8 mouse cellular contexts compared by ENCODE assay signal in genomic region chr1:163994173-163994720, GRCm38 (mm10). TPM values are rescaled to one million over a fixed set of nuclear protein-coding genes. Genes with fewer than 3 reads are reported as not detected.
DNase-seq lines count a peak whose midpoint lies in the region; ATAC-seq and TF ChIP-seq lines count a peak whose summit lies in the region.

No protein-coding gene starts in this region.

- no peaks in the 10 kb centered on the region for H3K27me3 ChIP-seq in embryonic facial prominence, embryonic 15.5 days
- no peaks in the 10 kb centered on the region for H3K27me3 ChIP-seq in limb, embryonic 10.5 days (ENCODE audit: low read depth, poor library complexity, severe bottlenecking)
- no peaks in the 10 kb centered on the region for H3K27me3 ChIP-seq in neural tube, embryonic 15.5 days (replicated peaks)

- DNase-seq in lung, adult 2 months: no peak
- DNase-seq in lung, adult 18-20 months: no peak
- DNase-seq in limb, embryonic 10.5 days (ENCODE audit: low spot score): no peak
- DNase-seq in adrenal gland, postnatal 10 days: no peak
- no peak for DNase-seq in gastrocnemius, postnatal 4 days (ENCODE audit: low spot score in 2 of 2)
- no peak for DNase-seq in ovary, postnatal 14 days (ENCODE audit: low spot score)

- H3K9me3 ChIP-seq in embryonic facial prominence, embryonic 15.5 days (replicated peaks): no peaks in the 10 kb centered on the region
- no peaks in the 10 kb centered on the region for H3K9me3 ChIP-seq in limb, embryonic 10.5 days (replicated peaks)
- no peaks in the 10 kb centered on the region for H3K9me3 ChIP-seq in neural tube, embryonic 15.5 days (replicated peaks)

- H3K36me3 ChIP-seq in embryonic facial prominence, embryonic 15.5 days: no peaks in the 10 kb centered on the region
- H3K36me3 ChIP-seq in limb, embryonic 10.5 days: peaks cover 16% of the 10 kb centered on the region
- no peaks in the 10 kb centered on the region for H3K36me3 ChIP-seq in neural tube, embryonic 15.5 days

- peak overlapping the region; percentile 63; the same call in 1 of the 2 replicates for H3K27ac ChIP-seq in embryonic facial prominence, embryonic 15.5 days (replicated peaks)
- peak overlapping the region; percentile 92 for H3K27ac ChIP-seq in limb, embryonic 10.5 days
- H3K27ac ChIP-seq in neural tube, embryonic 15.5 days (replicated peaks): 0 out of 2 replicates have a peak overlapping the region, but pooled peaks have one; percentile 54

- no peaks in the 10 kb centered on the region; the same call in 1 of the 2 replicates for H3K4me1 ChIP-seq in lung, adult 2 months (ENCODE audit: control insufficient read depth, insufficient read depth, low read length)
- 0 out of 2 replicates have a peak, but pooled peaks cover 4% of the 10 kb centered on the region for H3K4me1 ChIP-seq in embryonic facial prominence, embryonic 15.5 days
- H3K4me1 ChIP-seq in limb, embryonic 10.5 days: peaks cover 17% of the 10 kb centered on the region
- H3K4me1 ChIP-seq in neural tube, embryonic 15.5 days: peaks cover 15% of the 10 kb centered on the region

- under 1% methylated on average over 38 of the region's 38 CpGs for WGBS in lung, adult 2 months
- under 1% methylated on average over 38 of the region's 38 CpGs for WGBS in embryonic facial prominence, embryonic 15.5 days
- WGBS in limb, embryonic 10.5 days: 1% methylated on average over 38 of the region's 38 CpGs
- WGBS in neural tube, embryonic 15.5 days: 2% methylated on average over 38 of the region's 38 CpGs

- TF ChIP-seq POLR2A in lung, adult 2 months (IDR thresholded peaks at IDR 0.05; ENCODE audit: borderline replicate concordance, extremely low read depth, low read depth, low read length): no peak

- ATAC-seq in embryonic facial prominence, embryonic 15.5 days (ENCODE audit: insufficient number of reproducible peaks, low FRiP score, low TSS enrichment, low read depth): peak; percentile 49; the same call in 1 of the 2 replicates
- ATAC-seq in neural tube, embryonic 15.5 days (ENCODE audit: low FRiP score): peak; percentile 5

- peak overlapping the region; percentile 66 for H3K9ac ChIP-seq in embryonic facial prominence, embryonic 15.5 days
- H3K9ac ChIP-seq in neural tube, embryonic 15.5 days (replicated peaks): peak overlapping the region; percentile 60

- H3K4me2 ChIP-seq in embryonic facial prominence, embryonic 15.5 days (replicated peaks): peak overlapping the region; percentile 63
- peak overlapping the region; percentile 78 for H3K4me2 ChIP-seq in neural tube, embryonic 15.5 days

- TF ChIP-seq CTCF in lung, adult 2 months (IDR thresholded peaks at IDR 0.05; ENCODE audit: insufficient read depth, low read length): no peak

- H3K4me3 ChIP-seq in lung, adult 2 months (replicated peaks; ENCODE audit: extremely low read depth, low read depth, low read length): peak overlapping the region; percentile 96
- peak overlapping the region; percentile 83 for H3K4me3 ChIP-seq in embryonic facial prominence, embryonic 15.5 days (replicated peaks)
- peak overlapping the region; percentile 73 for H3K4me3 ChIP-seq in limb, embryonic 10.5 days
- peak overlapping the region; percentile 91 for H3K4me3 ChIP-seq in neural tube, embryonic 15.5 days (replicated peaks)

RNA-seq across cellular contexts. Expression of gene BC055324, which starts 0.3 kb away (rescaled TPM):
- polyA plus RNA-seq in lung, adult 2 months (2012; rRNA removed): 0.40 and 0.67 TPM in 2 replicates
- 15.5 and 17.0 TPM in 2 replicates for polyA plus RNA-seq in embryonic facial prominence, embryonic 15.5 days (2015; fragmentation: Nextera tagmentation; extraction: Ambion mirVana)
- polyA plus RNA-seq in limb, embryonic 10.5 days (2016; fragmentation: Nextera tagmentation; extraction: Ambion mirVana): 46.9 and 49.3 TPM in 2 replicates
- 3.8 and 6.8 TPM in 2 replicates for polyA plus RNA-seq in neural tube, embryonic 15.5 days (2015; fragmentation: Nextera tagmentation; extraction: Ambion mirVana)
- 1 to 10 TPM; 3.2 to 4.0 TPM for total RNA-seq in adrenal gland, postnatal 10 days (2021)
- total RNA-seq in gastrocnemius, postnatal 4 days (2021): 1 to 10 TPM; 4.3 to 6.0 TPM

RNA-seq across cellular contexts. Expression of gene Mettl18, which starts 0.4 kb away (rescaled TPM):
- polyA plus RNA-seq in lung, adult 2 months (2012; rRNA removed): 0.28 and 0.92 TPM in 2 replicates
- polyA plus RNA-seq in embryonic facial prominence, embryonic 15.5 days (2015; fragmentation: Nextera tagmentation; extraction: Ambion mirVana): 8.5 and 9.3 TPM in 2 replicates
- polyA plus RNA-seq in limb, embryonic 10.5 days (2016; fragmentation: Nextera tagmentation; extraction: Ambion mirVana): 10.4 and 12.0 TPM in 2 replicates
- polyA plus RNA-seq in neural tube, embryonic 15.5 days (2015; fragmentation: Nextera tagmentation; extraction: Ambion mirVana): 7.6 and 8.1 TPM in 2 replicates
- 1 to 10 TPM; 3.2 to 4.5 TPM for total RNA-seq in adrenal gland, postnatal 10 days (2021)
- 1 to 10 TPM; 2.7 to 3.9 TPM for total RNA-seq in gastrocnemius, postnatal 4 days (2021)

RNA-seq across cellular contexts. Expression of gene Sele, which starts 53.8 kb away (rescaled TPM):
- polyA plus RNA-seq in lung, adult 2 months (2012; rRNA removed): 0.33 and 0.58 TPM in 2 replicates
- 0.17 and 0.45 TPM in 2 replicates for polyA plus RNA-seq in embryonic facial prominence, embryonic 15.5 days (2015; fragmentation: Nextera tagmentation; extraction: Ambion mirVana)
- not detected in 2 replicates for polyA plus RNA-seq in limb, embryonic 10.5 days (2016; fragmentation: Nextera tagmentation; extraction: Ambion mirVana)
- 0.29 TPM in 1 of 2 replicates, not detected in the other for polyA plus RNA-seq in neural tube, embryonic 15.5 days (2015; fragmentation: Nextera tagmentation; extraction: Ambion mirVana)
- total RNA-seq in adrenal gland, postnatal 10 days (2021): 1 to 10 TPM; 1.6 to 1.7 TPM
- under 1 TPM; 0.08 to 0.17 TPM for total RNA-seq in gastrocnemius, postnatal 4 days (2021)
